Mouse (Mus musculus): ENCODE data around the gene Mknk2. TPM values are rescaled to one million over a fixed set of nuclear protein-coding genes. Genes with fewer than 3 reads are reported as not detected.
"Not testable (repeated sequence)": the region's sequence is repeated elsewhere in the genome, so short reads cannot be mapped to it uniquely, and the experiment has no call there.

The Mknk2 gene
- total RNA-seq, 2 experiments from 2014 or later: 46.1 to 47.1 TPM

DNA sequence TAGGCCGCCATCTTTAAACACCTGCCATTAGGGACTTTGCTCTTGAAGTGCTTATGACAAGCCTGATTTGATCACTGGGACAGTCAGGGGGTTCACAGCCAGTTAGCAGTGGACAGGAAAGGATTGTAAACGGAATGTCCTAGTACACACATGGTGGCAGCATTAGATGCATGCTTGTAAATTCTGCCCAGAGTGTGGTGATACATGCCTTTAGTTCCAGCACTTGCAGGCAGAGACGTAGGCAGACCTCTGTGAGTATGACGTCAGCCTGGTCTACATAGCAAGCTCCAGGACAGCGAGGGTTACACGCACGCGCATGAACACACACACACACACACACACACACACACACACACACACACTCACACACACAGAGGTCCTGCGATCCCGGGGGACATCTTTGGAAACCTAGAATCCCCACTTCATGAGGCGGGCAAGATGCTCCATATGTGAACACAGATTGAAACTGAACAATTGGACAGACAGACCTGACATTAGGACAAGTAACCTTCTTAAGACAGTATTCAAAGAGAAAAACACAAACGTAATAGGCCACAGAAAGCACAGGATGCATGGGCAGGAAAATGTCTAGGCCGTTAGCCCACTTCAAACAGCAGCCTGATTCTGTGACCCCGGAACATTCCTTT is 19.6 kb downstream of the Mknk2 start:
- no peak for DNase-seq (ENCODE audit: extremely low spot score in 1 of 2, low spot score in 2 of 2)
- intact Hi-C loops (cut with DNase I): no loop called here

DNA sequence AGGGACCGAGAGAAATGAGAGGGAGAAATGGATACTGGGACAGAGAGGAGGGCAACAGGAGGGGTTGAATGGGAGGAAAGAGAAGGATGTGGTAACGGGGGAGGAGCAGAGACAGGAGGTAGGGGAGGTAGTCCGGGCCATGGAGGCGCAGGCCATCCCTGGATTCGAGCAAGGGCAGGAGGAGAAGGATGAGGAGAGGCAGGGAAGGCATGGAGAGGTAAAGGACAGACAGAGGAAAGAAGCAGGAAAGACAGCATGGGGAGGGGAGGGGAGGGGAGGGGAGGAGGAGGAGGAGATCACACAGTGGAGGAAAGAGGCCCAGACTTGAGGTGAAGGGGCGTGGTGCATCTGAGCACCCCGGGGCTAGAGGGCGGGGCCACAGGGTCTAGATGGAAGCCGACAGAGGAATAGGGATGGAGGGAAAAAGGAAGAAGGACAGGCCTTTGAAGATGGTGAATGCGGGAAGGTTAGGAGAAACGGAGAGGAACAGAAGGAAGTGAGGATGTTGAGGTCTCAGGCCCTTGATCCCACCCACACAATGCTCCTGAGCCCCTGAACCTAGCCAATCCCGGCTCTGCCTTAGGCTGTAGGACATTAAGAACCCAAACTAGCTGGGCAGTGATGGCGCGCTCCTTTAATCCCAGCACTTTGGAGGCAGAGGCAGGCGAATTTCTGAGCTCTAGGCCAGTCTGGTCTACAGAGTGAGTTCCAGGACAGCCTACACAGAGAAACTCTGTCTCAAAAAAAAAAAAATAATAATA is 20.9 kb downstream of the Mknk2 start, which contains the start of gene Btbd2:
Btbd2 (minus strand) TSS at position 209 of the 761 bp plus-strand sequence.
- DNase-seq (ENCODE audit: extremely low spot score in 1 of 2, low spot score in 2 of 2): peak in 1 of 2 experiments; percentile 54
- intact Hi-C loops (cut with DNase I): no loop called here

GRCm38 (mm10) chr10:80656130-80656862 is 21.6 kb downstream of the Mknk2 start:
- intact Hi-C loops (cut with DNase I): no loop called here
- peak; percentile 94 to 98 for DNase-seq (ENCODE audit: extremely low spot score in 1 of 2, low spot score in 2 of 2)

- intact Hi-C loops (cut with DNase I): no loop called here
- DNase-seq (ENCODE audit: extremely low spot score in 1 of 2, low spot score in 2 of 2): no peak
Observed at GRCm38 (mm10) chr10:80655406-80656129, 22.3 kb downstream of the Mknk2 start.

DNA sequence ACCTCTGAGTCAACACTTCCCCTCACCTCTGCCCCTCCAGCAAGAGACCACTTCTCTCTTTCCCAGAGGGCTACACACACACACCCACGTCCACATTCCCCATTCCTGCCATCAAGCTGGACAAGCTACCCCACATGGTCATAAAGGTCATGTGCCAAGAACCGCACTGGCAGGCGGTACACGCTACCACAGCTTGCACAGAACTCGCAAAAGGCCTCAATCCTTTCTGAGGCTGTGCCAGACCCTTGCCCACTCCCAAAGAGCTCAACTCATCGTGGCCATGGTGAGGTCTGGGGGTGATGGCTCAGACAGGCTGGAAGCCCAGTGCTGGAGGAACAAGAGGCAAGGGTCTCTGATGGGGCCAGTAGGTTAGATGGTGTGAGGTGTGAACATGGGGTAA is 23.0 kb downstream of the Mknk2 start:
- no peak for DNase-seq (ENCODE audit: extremely low spot score in 1 of 2, low spot score in 2 of 2)
- intact Hi-C loops (cut with DNase I): no loop called here

- no peak for DNase-seq (ENCODE audit: extremely low spot score in 1 of 2, low spot score in 2 of 2)
- intact Hi-C loops (cut with DNase I): no loop called here
Observed at GRCm38 (mm10) chr10:80653156-80653720, 24.7 kb downstream of the Mknk2 start.

GRCm38 (mm10) chr10:80650392-80650791 is 27.5 kb downstream of the Mknk2 start:
- intact Hi-C loops (cut with DNase I): no loop called here
- no peak for DNase-seq (ENCODE audit: extremely low spot score in 1 of 2, low spot score in 2 of 2)

DNA sequence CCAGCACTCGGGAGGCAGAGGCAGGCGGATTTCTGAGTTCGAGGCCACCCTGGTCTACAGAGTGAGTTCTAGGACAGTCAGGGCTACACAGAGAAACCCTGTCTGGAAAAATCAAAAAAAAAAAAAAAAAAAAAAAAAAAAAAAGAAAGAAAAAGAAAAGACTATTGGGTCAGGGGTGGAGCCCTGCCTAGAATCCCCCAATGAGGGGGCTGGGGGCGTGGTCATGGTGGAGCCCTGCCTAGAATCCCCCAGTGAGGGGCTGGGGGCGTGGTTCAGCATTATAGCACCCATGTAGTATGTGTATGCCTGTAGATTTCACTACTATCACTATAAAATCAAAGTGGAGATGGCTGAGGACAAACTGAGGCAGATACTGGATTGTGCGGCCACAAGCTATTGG is 28.0 kb downstream of the Mknk2 start:
- DNase-seq (ENCODE audit: extremely low spot score in 1 of 2, low spot score in 2 of 2); intact Hi-C loops (cut with DNase I): not testable (repeated sequence)

DNA sequence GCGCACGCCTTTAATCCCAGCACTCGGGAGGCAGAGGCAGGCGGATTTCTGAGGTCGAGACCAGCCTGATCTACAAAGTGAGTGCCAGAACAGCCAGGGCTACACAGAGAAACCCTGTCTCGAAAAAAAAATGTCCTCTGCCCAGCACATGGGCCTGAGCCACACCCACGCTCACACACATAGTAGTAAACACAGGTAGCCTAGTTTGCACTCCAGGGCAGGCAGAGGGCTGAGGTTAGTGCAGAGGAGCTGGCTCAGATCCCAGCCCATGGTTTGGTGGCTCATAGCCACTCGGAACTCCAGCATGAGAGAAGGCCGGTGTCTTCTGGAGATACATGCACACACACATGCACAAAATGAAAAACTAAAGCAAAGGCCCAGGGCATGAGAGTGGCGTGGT is 31.0 kb downstream of the Mknk2 start:
- intact Hi-C loops (cut with DNase I): no loop called here
- peak in 1 of 2 experiments; percentile 23 for DNase-seq (ENCODE audit: extremely low spot score in 1 of 2, low spot score in 2 of 2)

DNA sequence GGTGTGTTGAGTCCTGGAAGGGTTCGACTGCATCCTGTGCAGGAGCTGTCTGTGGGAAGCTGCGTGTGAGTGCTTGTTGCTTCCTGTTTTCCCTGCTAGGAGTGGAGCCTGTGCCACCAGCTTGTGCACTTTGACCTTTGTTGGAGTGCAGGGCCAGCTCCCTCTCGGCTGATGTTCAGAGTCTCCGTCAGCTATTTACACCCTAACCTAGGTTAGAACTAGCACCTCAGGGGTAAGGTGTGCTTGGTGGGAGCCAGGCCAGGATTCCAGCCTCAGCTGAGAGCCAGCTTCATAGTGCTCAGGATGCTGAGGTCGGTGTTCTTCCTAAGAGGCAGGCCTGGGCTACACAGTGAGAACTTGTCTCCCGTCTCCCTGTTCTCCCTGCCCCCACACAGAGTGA is 42.6 kb downstream of the Mknk2 start:
- intact Hi-C loops (cut with DNase I): no loop called here
- DNase-seq (ENCODE audit: extremely low spot score in 1 of 2, low spot score in 2 of 2): no peak

- intact Hi-C loops (cut with DNase I): no loop called here
- no peak for DNase-seq (ENCODE audit: extremely low spot score in 1 of 2, low spot score in 2 of 2)
Observed at GRCm38 (mm10) chr10:80628925-80629324, 49.0 kb downstream of the Mknk2 start.

DNA sequence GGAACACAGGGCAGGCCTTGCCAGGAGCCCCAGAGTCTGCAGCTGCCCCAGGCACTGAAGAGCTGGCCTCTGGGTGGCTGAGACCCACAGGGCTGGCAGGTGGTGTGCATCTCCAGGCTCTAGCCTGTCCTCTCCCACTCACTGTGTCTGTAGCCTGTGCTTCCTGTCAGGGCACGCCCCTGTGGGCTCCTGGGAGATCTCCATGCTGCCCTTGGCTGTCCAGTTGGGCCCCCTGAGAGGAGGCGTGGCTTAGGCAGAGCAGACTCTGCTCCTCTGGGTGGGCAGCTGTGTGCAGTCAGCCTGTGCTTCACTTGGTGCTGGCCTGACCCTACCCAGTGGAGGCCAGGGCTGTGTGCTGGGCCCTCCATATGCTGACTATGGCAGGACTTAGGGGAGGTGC is 50.2 kb downstream of the Mknk2 start:
- DNase-seq (ENCODE audit: extremely low spot score in 1 of 2, low spot score in 2 of 2): peak in 1 of 2 experiments; percentile 74

GRCm38 (mm10) chr10:80625764-80626163 is 52.1 kb downstream of the Mknk2 start:
- DNase-seq (ENCODE audit: extremely low spot score in 1 of 2, low spot score in 2 of 2): no peak
- intact Hi-C loops (cut with DNase I): no loop called here

More for the DNA sequence above, 50.2 kb downstream of the Mknk2 start:
- intact Hi-C loops (cut with DNase I): no loop called here

GRCm38 (mm10) chr10:80623457-80624191 is 54.3 kb downstream of the Mknk2 start:
- intact Hi-C loops (cut with DNase I): no loop called here
- DNase-seq (ENCODE audit: extremely low spot score in 1 of 2, low spot score in 2 of 2): peak in 1 of 2 experiments; percentile 90

DNA sequence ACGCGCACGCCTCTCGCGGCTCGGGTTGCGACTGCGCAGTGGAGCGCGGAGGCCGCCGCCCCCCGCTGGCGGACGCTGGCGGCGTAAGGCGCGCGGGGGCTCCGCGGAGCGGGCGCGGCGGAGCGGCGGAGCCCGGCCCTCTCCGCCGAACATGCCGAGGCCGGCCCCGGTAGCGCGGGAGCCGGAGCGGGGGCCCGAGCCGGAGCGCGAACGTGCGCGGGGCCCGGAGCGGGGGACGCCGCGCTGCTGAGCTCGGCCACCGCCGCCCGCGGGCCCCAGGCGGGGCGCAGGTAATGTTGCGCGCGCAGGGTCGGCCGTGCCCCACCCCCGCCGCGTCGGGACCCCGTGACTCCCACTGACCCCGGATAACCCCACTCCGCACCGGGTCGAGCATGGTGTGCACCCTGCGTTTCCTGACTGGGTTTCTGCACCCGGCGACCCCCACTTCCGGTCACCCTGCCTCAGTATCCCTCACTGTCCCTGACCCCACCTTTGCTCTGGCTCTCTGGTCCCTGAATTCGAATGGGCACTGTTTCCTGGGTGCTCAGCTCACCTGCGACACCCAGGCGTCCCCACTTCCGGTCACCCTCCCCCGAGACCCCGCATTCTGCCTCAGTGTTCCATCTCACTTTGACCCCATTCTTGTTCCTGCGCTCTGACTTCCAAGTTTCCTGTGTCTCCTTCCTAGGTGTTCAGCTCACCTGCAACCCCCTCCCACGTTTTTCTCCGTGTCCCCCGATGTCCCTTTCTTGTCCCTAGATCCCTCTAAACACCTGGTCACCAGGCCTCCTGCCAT is 55.1 kb downstream of the Mknk2 start, which contains the start of gene Csnk1g2:
Csnk1g2 (plus strand) TSS at position 178 of the 796 bp plus-strand sequence.
- intact Hi-C loops (cut with DNase I): no loop called here
- peak in 1 of 2 experiments; percentile 84 for DNase-seq (ENCODE audit: extremely low spot score in 1 of 2, low spot score in 2 of 2)

- peak; percentile 99 to 100 for DNase-seq (ENCODE audit: extremely low spot score in 1 of 2, low spot score in 2 of 2)
- intact Hi-C loops (cut with DNase I): no loop called here
Observed at GRCm38 (mm10) chr10:80621940-80622660, 55.8 kb downstream of the Mknk2 start.

DNA sequence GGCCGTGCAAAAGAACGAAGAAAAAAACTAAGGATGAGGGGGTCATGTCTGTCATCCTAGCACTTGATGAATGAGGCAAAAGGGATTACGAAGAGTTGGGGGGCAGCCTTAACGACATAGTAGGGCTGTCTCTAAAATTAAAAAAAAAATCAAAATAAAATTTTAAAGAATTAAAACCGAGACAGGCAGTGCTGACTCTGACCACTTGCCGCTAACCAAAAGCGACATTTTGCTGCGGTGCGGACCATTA is 56.3 kb downstream of the Mknk2 start:
- intact Hi-C loops (cut with DNase I): no loop called here
- no peak for DNase-seq (ENCODE audit: extremely low spot score in 1 of 2, low spot score in 2 of 2)
